Mouse (Mus musculus) olfactory bulb, adult 2 months (tissue): ENCODE results near the gene Shroom3.

Experiments
- CTCF ChIP-seq: fragments of 200-500 bp; IDR thresholded peaks from 2 replicates; pipeline ENCODE4 v1.5.1; 2012; ENCODE audit warnings: low read depth, mild to moderate bottlenecking, low read length, moderate library complexity; ENCODE audit not compliant: insufficient read depth
- POLR2A ChIP-seq: fragments of 200-500 bp; IDR thresholded peaks from 2 replicates; pipeline ENCODE4 v1.6.1; 2012; ENCODE audit warnings: mild to moderate bottlenecking, low read depth, low read length, moderate library complexity; ENCODE audit not compliant: insufficient read depth

- no peak for TF ChIP-seq CTCF
- TF ChIP-seq POLR2A = no peak
Observed at GRCm38 (mm10) chr5:92701750-92702149, 18.5 kb downstream of the Shroom3 start.
